Mouse (Mus musculus): ENCODE measurements around the gene Cd8b1. TPM values are rescaled to one million over a fixed set of nuclear protein-coding genes. Genes with fewer than 3 reads are reported as not detected.
"Not testable (repeated sequence)": the region's sequence is repeated elsewhere in the genome, so short reads cannot be mapped to it uniquely, and the experiment has no call there.

Gene Cd8b1
- 0.07 and 0.08 TPM in 2 replicates for polyA plus RNA-seq (2012; rRNA removed)

- DNase-seq (ENCODE audit: low read depth) = no peak
These were observed at the start of gene Cd8b1 for GRCm38 (mm10) chr6:71322491-71322921. Cd8b1 (plus strand) TSS chr6:71322788.

GRCm38 (mm10) chr6:71273715-71274114 is 48.9 kb upstream of the Cd8b1 start:
- DNase-seq (ENCODE audit: low read depth) = no peak

DNA sequence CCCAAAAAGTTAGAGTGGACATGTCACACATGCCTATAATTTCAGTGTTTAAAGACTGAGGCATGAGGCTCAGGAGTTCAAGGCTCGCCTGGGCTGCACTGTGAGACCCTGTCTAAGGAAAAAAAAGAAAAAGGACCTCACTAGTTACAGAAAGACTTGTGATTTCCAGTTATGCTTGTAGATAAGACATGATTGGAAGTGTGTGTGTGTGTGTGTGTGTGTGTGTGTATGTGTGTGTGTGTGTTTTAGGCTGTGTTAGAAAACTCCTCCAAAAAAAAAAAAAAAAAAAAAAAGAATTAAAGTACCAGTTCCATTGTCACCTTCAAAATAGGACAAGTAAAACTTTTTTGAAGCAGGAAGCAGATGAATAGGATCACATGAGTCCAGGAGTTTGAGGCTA is 48.0 kb upstream of the Cd8b1 start:
- no peak for DNase-seq (ENCODE audit: low read depth)

DNA sequence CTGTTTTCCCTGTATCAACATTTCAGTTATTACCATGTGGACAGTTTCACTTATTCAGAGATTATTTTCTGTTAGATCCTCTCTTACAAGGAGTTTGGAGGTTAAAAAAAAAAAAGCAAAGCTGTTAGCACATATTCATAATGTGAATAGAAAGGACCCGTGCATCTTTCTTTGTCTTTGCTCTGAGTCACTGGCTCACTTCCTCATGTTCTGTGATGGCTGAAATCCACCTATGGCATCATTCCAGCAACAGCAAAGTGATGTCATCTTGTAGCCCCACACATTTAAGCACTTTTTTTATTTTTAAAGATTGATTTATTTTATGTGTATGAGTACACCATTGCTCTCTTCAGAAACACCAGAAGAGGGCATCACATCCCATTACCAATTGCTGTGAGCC is 43.2 kb upstream of the Cd8b1 start:
- no peak for DNase-seq (ENCODE audit: low read depth)

DNA sequence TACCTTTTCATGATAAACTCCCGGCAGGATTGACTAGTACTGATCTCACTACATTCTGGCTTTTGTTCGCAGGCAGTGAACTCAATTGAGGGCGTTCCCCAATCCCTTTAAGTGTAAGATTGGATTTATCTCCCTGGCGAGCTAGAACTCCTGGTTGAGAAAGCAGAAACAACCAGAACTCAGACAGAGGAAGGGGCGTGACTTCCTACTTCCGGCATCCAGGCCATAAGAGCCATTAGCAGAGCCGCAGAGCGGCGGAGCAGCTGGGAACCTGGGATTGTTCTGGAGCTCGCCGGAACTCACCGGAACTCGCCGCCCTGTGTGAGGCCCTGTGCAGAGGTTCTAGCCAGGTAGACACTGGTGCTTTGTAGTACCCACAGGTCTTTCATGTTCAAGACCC is 29.1 kb upstream of the Cd8b1 start:
- DNase-seq (ENCODE audit: low read depth) = no peak

DNA sequence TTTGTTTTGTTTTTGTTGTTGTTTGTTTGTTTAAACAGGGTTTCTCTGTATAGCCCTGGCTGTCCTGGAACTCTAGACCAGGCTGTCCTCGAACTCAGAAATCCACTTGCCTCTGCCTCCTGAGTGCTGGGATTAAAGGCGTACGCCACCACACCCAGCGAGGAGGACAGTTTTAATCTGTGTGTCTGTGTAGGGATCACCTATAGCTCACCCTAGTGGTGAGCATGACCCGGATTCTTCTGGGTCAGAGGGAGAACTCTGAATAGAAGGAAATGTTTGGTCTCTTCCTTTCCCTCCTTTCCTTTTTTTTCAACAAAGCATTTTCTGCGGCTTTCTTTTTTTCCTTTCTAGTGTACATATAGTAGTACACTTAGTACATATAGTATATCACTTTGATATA is 27.3 kb upstream of the Cd8b1 start:
- no peak for DNase-seq (ENCODE audit: low read depth)

DNA sequence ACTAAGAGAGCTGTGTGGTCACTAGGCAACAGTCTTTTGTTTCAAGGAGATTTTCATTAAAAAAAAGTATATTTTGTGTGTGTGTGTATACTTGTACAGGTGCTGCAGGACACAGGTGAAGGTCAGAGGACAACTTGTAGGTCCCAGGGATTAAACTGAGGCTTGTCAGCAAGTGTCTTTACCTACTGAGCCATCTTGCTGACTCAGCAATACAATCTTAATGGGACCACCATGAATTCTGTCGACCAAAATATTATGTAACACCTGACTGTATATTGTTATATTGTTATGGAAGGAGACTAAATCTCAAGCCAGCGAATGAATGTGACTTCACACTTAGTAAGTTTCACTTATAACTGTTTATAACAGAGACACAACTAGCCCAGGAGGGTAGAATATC is 24.5 kb upstream of the Cd8b1 start:
- no peak for DNase-seq (ENCODE audit: low read depth)

DNA sequence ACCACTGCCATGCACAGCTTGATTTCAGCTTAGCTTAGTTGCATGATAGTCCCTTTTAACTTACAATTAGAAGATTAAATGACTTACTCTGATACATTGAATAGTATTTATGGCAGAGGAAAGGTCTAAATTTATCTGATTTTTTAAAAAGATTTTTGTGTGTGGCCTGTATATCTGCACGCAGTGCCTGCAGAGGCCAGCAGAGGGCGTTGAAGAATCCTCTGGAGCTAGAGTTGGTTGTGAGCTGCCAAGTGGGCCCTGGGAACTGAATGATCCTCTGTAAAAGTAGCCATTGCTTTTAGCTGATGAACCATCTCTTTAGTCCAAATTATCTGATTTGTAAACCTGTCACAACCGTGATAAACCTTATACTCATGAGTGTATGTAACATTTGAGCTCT is 23.8 kb upstream of the Cd8b1 start:
- DNase-seq (ENCODE audit: low read depth) = no peak

GRCm38 (mm10) chr6:71302097-71302731 is 20.4 kb upstream of the Cd8b1 start:
- DNase-seq (ENCODE audit: low read depth) = no peak

GRCm38 (mm10) chr6:71307486-71307885 is 15.1 kb upstream of the Cd8b1 start:
- DNase-seq (ENCODE audit: low read depth) = no peak

GRCm38 (mm10) chr6:71321826-71322283 is 733 bp upstream of the Cd8b1 start, which contains the start of gene Smyd1:
Smyd1 (minus strand) TSS chr6:71322233.
- DNase-seq (ENCODE audit: low read depth) = no peak

DNA sequence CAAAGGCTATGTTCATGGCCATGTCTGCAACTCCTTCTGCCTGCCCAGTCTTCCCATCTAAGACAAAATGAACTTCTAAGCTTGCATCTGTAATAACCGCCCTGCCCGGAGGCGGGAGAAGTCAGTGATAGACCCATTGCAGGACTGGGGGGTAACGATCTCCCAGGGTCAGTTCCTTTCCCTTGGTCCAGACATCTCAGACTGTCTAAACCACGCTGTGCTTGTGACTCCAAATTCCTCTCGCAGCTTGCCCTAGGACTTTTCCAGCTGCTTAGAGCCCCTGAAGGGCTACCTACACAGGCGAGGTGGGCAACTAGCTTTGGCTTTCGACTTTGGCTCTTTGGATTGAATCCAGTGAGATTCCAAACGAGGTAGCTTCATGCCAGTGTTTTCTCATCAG is 2.2 kb downstream of the Cd8b1 start:
- no peak for DNase-seq (ENCODE audit: low read depth)

DNA sequence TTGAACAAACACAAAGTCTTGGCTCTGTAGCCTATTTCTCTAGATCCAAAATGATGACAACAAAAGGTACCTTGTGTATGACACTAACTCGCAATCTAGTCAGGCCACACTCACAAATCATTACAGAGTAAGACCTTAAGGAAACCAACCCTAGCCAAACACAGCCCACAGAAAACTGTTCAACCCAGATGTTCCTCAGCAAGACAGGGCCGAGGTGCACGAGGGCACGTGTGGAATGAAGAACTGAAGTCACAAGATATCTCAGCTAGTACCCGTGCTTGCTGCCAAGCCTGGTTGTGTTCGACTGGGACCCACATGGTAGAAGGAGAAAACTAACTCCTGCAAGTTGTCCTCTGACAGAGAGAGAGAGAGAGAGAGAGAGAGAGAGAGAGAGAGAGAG is 7.3 kb downstream of the Cd8b1 start:
- DNase-seq (ENCODE audit: low read depth) = no peak

DNA sequence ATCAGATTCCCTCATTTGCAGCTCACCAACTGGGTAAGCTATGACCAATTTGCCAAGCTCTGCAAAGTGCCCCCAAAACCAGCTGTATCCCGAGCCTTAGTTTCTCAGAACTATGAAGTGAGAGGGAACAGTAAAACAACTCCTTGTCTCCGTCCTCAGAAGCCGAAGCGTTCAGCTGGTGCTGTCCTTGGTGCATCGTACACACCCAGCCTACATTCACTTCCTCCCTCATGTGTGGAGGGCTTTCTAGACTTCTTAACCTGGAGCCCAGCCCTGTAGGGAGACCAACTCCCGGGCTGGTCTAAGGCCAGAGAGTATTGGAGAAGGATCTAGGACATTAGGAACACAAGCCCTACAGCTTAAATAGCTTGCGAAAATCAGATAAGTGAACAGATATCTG is 7.9 kb downstream of the Cd8b1 start:
- no peak for DNase-seq (ENCODE audit: low read depth)

DNA sequence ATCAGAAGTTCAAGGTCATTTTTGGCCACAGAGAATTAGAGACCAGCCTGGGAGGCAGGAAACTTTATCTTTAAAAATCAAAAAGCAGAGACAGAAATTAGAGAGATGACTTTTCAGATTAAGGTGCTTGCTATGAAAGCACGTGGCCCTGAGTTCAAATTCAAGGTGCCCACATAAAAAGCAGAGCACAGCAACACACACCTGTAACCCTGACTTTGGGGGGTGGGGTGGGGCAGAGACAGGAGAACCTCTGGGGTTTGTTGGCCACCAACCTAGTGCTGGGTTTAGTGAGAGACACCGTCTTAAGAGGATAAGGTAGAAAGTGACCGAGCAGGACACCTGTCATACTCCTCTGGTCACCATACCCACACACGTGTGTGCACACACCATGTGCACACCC is 8.9 kb downstream of the Cd8b1 start:
- not testable (repeated sequence) for DNase-seq (ENCODE audit: low read depth)

DNA sequence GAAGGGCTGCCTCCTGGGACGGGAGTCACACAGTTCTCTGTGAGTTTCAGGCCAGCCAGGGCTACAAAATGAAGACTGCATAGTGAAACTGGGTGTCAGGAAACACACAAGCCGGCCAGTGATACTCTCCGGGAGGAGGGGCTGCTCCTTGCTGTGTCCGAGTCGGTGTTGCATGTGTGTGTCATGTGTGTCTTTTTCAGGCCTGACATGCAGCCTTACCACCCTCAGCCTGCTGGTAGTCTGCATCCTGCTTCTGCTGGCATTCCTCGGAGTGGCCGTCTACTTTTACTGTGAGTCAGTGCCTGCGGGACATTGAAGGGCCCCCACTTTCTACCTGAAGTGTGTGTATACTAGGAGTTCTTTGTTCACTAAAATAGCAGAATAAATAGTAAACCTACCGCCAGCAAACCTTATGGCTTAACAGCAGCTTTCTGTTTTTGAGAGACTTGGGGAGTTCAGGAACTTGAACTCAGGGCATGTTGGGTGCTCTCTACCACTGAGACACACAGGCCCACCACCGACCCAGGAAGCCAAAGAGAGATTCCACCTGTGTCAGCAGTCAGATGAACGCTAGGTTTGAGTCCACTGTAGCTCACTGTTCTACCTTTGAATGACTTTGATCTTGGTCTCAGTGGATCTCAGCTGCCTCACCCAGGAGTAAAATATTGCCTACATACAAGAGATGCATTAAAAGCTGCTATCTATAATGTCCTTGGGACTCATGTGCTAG is 9.8 kb downstream of the Cd8b1 start:
- DNase-seq (ENCODE audit: low read depth) = no peak

DNA sequence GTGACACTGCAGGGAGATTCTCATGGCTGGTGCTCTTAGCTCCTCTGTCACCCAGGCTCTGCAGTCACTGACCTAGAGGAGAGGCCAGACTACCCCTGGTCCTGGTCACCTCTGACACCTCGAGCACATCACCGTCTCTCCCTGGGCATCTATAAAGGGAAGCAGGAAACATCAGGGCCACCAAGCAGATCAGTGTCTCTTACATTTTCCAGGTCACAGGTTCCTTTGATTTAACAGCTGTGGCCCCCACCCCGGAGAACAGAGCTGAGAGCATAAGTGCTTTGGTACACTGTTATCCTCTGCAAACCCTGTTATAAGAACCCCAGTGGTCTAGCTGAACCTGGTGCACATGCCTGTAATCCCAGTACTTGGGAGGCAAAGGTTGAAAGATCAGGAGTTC is 10.4 kb downstream of the Cd8b1 start:
- no peak for DNase-seq (ENCODE audit: low read depth)

DNA sequence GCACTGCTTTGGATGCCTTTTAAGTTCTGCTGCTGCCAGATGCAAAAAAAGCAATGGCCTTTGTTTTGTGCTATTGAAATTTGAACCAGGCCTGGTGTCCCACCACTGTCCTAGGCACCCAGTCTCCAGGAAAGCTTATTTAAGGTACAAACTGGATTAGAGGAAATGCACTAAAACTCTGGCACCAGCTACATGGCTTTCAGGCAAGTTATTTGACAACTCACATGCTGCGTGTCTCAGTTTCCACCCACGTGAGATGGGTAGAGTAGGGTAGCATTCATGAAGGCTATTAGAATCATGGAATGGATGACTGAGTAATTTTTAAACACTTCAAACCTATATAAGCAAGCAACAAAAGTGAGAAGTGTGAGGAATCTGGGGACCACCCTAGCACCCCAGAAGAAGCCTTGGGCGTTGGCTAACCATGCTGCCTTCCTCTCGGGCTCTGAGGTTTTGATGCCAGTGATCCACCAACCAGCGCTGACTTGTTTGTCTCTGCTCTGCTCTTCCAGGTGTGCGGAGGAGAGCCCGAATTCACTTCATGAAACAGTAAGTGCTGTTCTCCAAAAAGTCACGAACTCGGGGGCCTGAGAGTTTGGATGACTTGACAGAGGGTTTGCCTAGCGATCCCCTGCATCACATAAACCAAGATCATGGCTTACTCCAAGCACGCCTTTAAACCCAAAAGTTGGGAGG is 11.1 kb downstream of the Cd8b1 start:
- DNase-seq (ENCODE audit: low read depth) = no peak

DNA sequence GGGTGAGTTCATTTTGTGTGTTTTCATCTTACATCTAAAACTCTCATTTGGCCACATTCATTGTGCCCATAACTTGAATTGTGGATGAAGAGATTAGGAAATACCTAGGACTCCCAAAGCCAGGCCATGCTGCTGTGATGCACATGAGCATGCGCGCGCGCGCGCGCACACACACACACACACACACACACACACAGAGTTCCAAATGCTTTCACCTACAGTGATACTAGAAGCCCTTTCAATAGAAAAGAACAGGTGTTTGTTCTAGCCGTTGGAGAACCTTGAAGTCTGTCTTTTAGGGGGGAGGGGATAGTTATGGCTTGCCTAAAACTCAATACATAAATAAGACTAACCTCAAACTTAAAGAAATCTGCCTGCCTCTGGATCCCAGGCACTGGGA is 15.1 kb downstream of the Cd8b1 start:
- no peak for DNase-seq (ENCODE audit: low read depth)

DNA sequence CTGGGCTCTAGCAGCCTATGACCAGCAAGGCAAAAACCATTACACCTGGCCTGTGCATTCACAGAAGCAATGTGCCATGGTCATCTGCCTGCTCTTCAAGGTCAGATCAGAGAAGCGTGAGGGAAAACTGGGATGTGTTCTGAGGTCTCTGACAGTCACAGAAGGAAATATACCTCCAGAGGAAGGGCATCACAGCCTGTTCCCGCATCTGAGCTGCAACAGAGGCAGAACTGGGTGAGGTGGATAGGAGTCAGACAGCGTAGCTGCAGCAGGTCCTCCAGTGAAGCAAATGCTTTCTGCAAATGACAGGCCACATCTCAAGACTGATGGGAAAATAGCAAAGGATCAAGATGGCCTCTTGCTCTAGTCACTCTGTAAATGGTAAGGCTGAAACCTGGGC is 16.4 kb downstream of the Cd8b1 start:
- DNase-seq (ENCODE audit: low read depth) = no peak

GRCm38 (mm10) chr6:71339351-71339750 is 16.8 kb downstream of the Cd8b1 start:
- DNase-seq (ENCODE audit: low read depth) = no peak

DNA sequence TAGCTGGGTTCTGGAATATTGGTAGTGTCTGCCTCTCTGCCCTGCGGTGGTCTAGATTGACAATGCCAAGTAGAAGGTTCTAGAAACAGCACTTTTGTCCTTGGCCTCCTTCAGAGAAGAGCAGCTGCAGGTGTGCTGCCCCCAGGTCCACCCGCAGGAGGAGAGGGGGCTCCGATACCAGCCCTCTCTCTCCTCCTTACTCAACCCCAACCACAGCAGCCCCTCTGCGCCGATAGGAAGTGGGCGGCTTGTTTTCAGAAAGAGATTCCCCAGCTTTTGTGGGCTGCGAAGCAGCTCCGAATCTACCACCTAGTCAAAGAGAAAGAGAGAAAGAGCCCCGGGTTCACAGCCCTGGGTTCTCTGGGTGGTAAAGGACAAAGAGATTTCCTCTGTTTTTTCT is 18.6 kb downstream of the Cd8b1 start:
- DNase-seq (ENCODE audit: low read depth) = no peak

DNA sequence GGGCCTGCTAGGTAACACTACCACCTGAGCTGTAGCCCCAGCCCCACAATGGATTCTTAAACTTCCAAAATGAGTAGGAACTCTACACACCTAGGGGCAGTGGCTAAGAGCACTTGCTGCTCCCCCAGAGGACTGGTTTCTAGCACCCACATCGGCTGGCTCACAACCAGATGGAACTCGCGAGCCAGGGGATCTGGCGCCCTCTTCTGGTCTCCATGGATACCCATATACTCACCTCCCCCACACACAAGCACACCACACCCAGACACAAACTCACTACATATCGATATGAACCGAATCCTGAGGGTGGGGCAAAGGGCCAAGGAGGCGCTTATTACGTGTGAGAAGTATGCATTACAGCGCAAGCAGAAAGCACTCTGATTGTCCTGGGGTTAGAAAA is 25.4 kb downstream of the Cd8b1 start:
- DNase-seq (ENCODE audit: low read depth) = no peak

All from gonadal fat pad, adult 2 months (tissue).